Mouse (Mus musculus) MEL (cell line): ENCODE data around the gene Ugt1a10. TPM values are rescaled to one million over a fixed set of nuclear protein-coding genes. Genes with fewer than 3 reads are reported as not detected.
"Not testable (repeated sequence)": the region's sequence is repeated elsewhere in the genome, so short reads cannot be mapped to it uniquely, and the experiment has no call there.

Experiments used
- DNase-seq: peaks from one replicate; pipeline ENCODE4 v3.0.0; 2011; ENCODE audit warnings: low read depth, low spot score
- H3K27ac ChIP-seq: 2 replicates; pipeline ENCODE4 v1.5.1; 2012; ENCODE audit warnings: low read depth, mild to moderate bottlenecking, control low read depth, low read length, moderate library complexity; ENCODE audit not compliant: control insufficient read depth
- H3K27me3 ChIP-seq, 2 experiments: fragments of 150-350 bp in 1 of 2; sonication (generic) in 1 of 2; 2 replicates each; pipeline ENCODE4 v1.6.1; 2012; ENCODE audit warnings: low read length in 2 of 2, mild to moderate bottlenecking in 2 of 2, improper control_type of control experiment in 1 of 2, moderate library complexity in 1 of 2; ENCODE audit not compliant: insufficient read depth in 2 of 2, control insufficient read depth in 1 of 2
- H3K36me3 ChIP-seq, 2 experiments: 2 replicates each; pipeline ENCODE4 v1.6.1; 2012 to 2014; ENCODE audit warnings: low read length in 2 of 2, improper control_type of control experiment in 1 of 2, inconsistent platforms in 1 of 2, mild to moderate bottlenecking in 1 of 2; ENCODE audit not compliant: insufficient read depth in 2 of 2, control insufficient read depth in 1 of 2
- H3K4me1 ChIP-seq, 2 experiments: fragments of 150-350 bp in 1 of 2; sonication (generic) in 1 of 2; 2 replicates each; pipeline ENCODE4 v1.6.1; 2012; ENCODE audit warnings: low read length in 2 of 2, improper control_type of control experiment in 1 of 2, mild to moderate bottlenecking in 1 of 2; ENCODE audit not compliant: insufficient read depth in 2 of 2, control insufficient read depth in 1 of 2
- H3K4me3 ChIP-seq, 2 experiments: fragments of 150-350 bp in 1 of 2; sonication (generic) in 1 of 2; 2 replicates each; pipeline ENCODE4 v1.5.1; 2012; ENCODE audit warnings: low read depth in 2 of 2, low read length in 2 of 2, mild to moderate bottlenecking in 2 of 2, moderate library complexity in 2 of 2, control low read depth in 1 of 2, improper control_type of control experiment in 1 of 2; ENCODE audit not compliant: control insufficient read depth in 1 of 2, insufficient read depth in 1 of 2
- H3K79me2 ChIP-seq: 2 replicates; pipeline ENCODE4 v1.6.1; 2012; ENCODE audit warnings: mild to moderate bottlenecking, low read length, moderate library complexity; ENCODE audit not compliant: control insufficient read depth, poor library complexity, insufficient read depth
- H3K9ac ChIP-seq: 2 replicates; pipeline ENCODE4 v1.6.1; 2012; ENCODE audit warnings: low read depth, mild to moderate bottlenecking, control low read depth, low read length, moderate library complexity; ENCODE audit not compliant: control insufficient read depth, poor library complexity, severe bottlenecking
- H3K9me3 ChIP-seq: fragments of 150-350 bp; sonication (generic); replicated peaks from 2 replicates; pipeline ENCODE4 v1.6.1; 2012; ENCODE audit warnings: mild to moderate bottlenecking, low read length, improper control_type of control experiment, moderate library complexity; ENCODE audit not compliant: insufficient read depth
- BHLHE40 ChIP-seq: IDR thresholded peaks from 2 replicates; pipeline ENCODE4 v1.6.1; 2012; ENCODE audit warnings: low read depth, mild to moderate bottlenecking, inconsistent platforms, low read length, improper control_type of control experiment, borderline replicate concordance
- CTCF ChIP-seq, 3 experiments: IDR thresholded peaks in 2 of 3; conservative IDR thresholded peaks in 1 of 3; 2 replicates each; pipeline ENCODE4 v1.5.1; 2011 to 2012; ENCODE audit warnings: low read length in 3 of 3, low read depth in 2 of 3, mild to moderate bottlenecking in 2 of 3, improper control_type of control experiment in 1 of 3, inconsistent platforms in 1 of 3, mixed read lengths in 1 of 3, moderate library complexity in 1 of 3; ENCODE audit not compliant: control insufficient read depth in 1 of 3, insufficient read depth in 1 of 3, poor library complexity in 1 of 3, severe bottlenecking in 1 of 3
- ETS1 ChIP-seq: IDR thresholded peaks from 2 replicates; pipeline ENCODE4 v1.6.1; 2012; ENCODE audit warnings: low read depth, mild to moderate bottlenecking, inconsistent platforms, low read length, improper control_type of control experiment, moderate library complexity
- KAT2A ChIP-seq: conservative IDR thresholded peaks from 2 replicates; pipeline ENCODE4 v1.6.1; 2012; ENCODE audit warnings: low read depth, low read length, improper control_type of control experiment, inconsistent platforms
- MAZ ChIP-seq: IDR thresholded peaks from 2 replicates; pipeline ENCODE4 v1.6.1; 2012; ENCODE audit warnings: low read depth, mild to moderate bottlenecking, inconsistent platforms, low read length, improper control_type of control experiment
- MEF2A ChIP-seq: IDR thresholded peaks from 2 replicates; pipeline ENCODE4 v1.6.1; 2014; ENCODE audit warnings: low read depth, mild to moderate bottlenecking, inconsistent platforms, low read length, improper control_type of control experiment; ENCODE audit not compliant: poor library complexity, insufficient replicate concordance, severe bottlenecking; ENCODE audit errors: extremely low read depth
- MYB ChIP-seq: IDR thresholded peaks from 2 replicates; pipeline ENCODE4 v1.6.1; 2011; ENCODE audit warnings: mild to moderate bottlenecking, low read depth, low read length, improper control_type of control experiment
- MYC ChIP-seq: IDR thresholded peaks from 2 replicates; pipeline ENCODE4 v1.6.1; 2011; ENCODE audit warnings: low read depth, mild to moderate bottlenecking, low read length, improper control_type of control experiment, moderate library complexity
- NELFE ChIP-seq: IDR thresholded peaks from 2 replicates; pipeline ENCODE4 v1.6.1; 2011; ENCODE audit warnings: low read depth, low read length, improper control_type of control experiment
- NRF1 ChIP-seq: IDR thresholded peaks from 2 replicates; pipeline ENCODE4 v1.6.1; 2014; ENCODE audit warnings: low read depth, mild to moderate bottlenecking, inconsistent platforms, low read length, improper control_type of control experiment, moderate library complexity; ENCODE audit not compliant: poor library complexity, insufficient read depth, severe bottlenecking
- POLR2A ChIP-seq, 2 experiments: IDR thresholded peaks; 2 replicates each; pipeline ENCODE4 v1.6.1; 2011 to 2012; ENCODE audit warnings: low read length in 2 of 2, mild to moderate bottlenecking in 2 of 2, control low read depth in 1 of 2, improper control_type of control experiment in 1 of 2, low read depth in 1 of 2, moderate library complexity in 1 of 2; ENCODE audit not compliant: control insufficient read depth in 1 of 2, insufficient read depth in 1 of 2, poor library complexity in 1 of 2
- POLR2AphosphoS5 ChIP-seq: IDR thresholded peaks from 2 replicates; pipeline ENCODE4 v1.6.1; 2012; ENCODE audit warnings: low read depth, borderline replicate concordance, mild to moderate bottlenecking, inconsistent platforms, low read length, moderate library complexity, mixed read lengths
- RAD21 ChIP-seq: IDR thresholded peaks from 2 replicates; pipeline ENCODE4 v1.6.1; 2011; ENCODE audit warnings: mild to moderate bottlenecking, low read depth, low read length, improper control_type of control experiment
- RCOR1 ChIP-seq: IDR thresholded peaks from 2 replicates; pipeline ENCODE4 v1.6.1; 2012; ENCODE audit warnings: low read depth, mild to moderate bottlenecking, inconsistent platforms, low read length, improper control_type of control experiment
- SIN3A ChIP-seq: IDR thresholded peaks from 2 replicates; pipeline ENCODE4 v1.6.1; 2012; ENCODE audit warnings: low read length, improper control_type of control experiment, inconsistent platforms
- SMC3 ChIP-seq: IDR thresholded peaks from 2 replicates; pipeline ENCODE4 v1.6.1; 2011; ENCODE audit warnings: low read depth, low read length, improper control_type of control experiment
- TBP ChIP-seq: IDR thresholded peaks from 2 replicates; pipeline ENCODE4 v1.8.0; 2011; ENCODE audit warnings: low read depth, low read length, improper control_type of control experiment
- UBTF ChIP-seq: IDR thresholded peaks from 2 replicates; pipeline ENCODE4 v1.6.1; 2012; ENCODE audit warnings: low read depth, mild to moderate bottlenecking, inconsistent platforms, low read length, improper control_type of control experiment, moderate library complexity, borderline replicate concordance; ENCODE audit not compliant: insufficient read depth
- ZC3H11A ChIP-seq: IDR thresholded peaks from 2 replicates; pipeline ENCODE4 v1.6.1; 2012; ENCODE audit warnings: low read depth, mild to moderate bottlenecking, inconsistent platforms, low read length, improper control_type of control experiment
- polyA plus RNA-seq, 2 experiments: library from polyadenylated mRNA; stranded (reverse) in 1 of 2; unstranded in 1 of 2; fragments of >175 nt in 1 of 2; fragments of >200 nt in 1 of 2; gene quantifications; 2 replicates each; pipeline versions ENCODE4 v1.2.1 to v1.2.4; 2012; ENCODE audit warnings: low replicate concordance in 2 of 2, low read depth in 1 of 2; ENCODE audit not compliant: insufficient read length in 2 of 2, insufficient read depth in 1 of 2, missing spikeins in 1 of 2
- total RNA-seq: library from RNA; depleted of rRNA; stranded (reverse); fragments of 300-350 nt; gene quantifications from 2 replicates; pipeline ENCODE4 v1.2.3, GENCODE M21; 2012

The Ugt1a10 gene
- total and polyA plus RNA-seq, 3 experiments, result not detected

DNA sequence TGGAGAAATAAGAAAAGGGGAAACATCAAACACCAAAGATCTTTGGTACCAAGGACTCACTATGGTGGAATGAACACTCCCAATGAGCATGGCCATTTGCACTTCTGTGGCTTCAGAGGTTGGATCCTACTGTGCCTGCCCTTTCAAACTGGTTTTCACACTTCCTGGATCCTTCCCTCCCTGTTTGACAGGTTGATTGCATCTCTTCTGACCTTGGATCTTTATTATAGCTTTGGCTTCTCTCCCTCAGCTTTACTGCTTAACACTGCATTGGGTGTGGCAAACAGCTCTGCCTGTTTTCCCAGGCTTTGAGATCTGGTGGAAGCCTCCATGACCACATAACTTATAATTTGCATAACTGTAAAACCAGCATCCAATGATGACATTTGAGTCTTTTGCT, 165.1 kb downstream of the Ugt1a10 start:
- no peak overlapping the region for H3K27ac ChIP-seq
- no peak overlapping the region for H3K9ac ChIP-seq
- no peaks in the 10 kb centered on the region for H3K4me1 ChIP-seq
- no peaks in the 10 kb centered on the region for H3K36me3 ChIP-seq
- TF ChIP-seq POLR2AphosphoS5 (no peak), SMC3 (no peak), CTCF (IDR thresholded peaks at IDR 0.05 in 2 of 3, conservative IDR thresholded peaks at IDR 0.05 in 1 of 3; ENCODE audit: control insufficient read depth in 1 of 3, insufficient read depth in 1 of 3, low read depth in 2 of 3, low read length in 3 of 3, poor library complexity in 1 of 3, severe bottlenecking in 1 of 3) (no peak), TBP (no peak), MYB (no peak), RAD21 (no peak), BHLHE40 (no peak)
- no peaks in the 10 kb centered on the region for H3K9me3 ChIP-seq
- H3K79me2 ChIP-seq, result no peaks in the 10 kb centered on the region
- H3K27me3 ChIP-seq, result no peaks in the 10 kb centered on the region
- DNase-seq, result no peak
- H3K4me3 ChIP-seq, result no peak overlapping the region

DNA sequence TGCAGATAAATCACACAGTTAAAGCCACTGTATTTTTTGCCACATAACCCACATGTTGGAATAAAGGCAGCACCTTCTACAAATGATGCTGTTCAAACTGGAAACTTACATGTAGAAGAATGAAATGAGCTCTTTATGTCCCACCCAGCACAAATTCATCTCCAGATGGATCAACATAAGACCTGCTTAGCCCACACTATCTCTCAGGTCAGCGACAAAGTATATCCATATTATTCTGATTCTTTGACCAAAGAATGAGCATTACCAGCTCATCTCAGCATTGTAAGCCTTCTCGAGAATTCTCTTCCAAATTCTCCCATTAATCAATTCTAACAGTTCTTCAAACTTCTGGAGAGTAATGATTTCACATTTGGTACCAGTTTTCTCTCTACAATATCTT, 167.0 kb downstream of the Ugt1a10 start:
- Histone ChIP-seq H3K27me3 (no peaks in the 10 kb centered on the region), H3K9ac (no peak overlapping the region), H3K36me3 (no peaks in the 10 kb centered on the region), H3K4me1 (no peaks in the 10 kb centered on the region), H3K79me2 (no peaks in the 10 kb centered on the region), H3K4me3 (no peak overlapping the region), H3K27ac (no peak overlapping the region), H3K9me3 (no peaks in the 10 kb centered on the region)
- DNase-seq, result no peak
- TF ChIP-seq ZC3H11A (no peak), KAT2A (no peak), MAZ (no peak), POLR2A (IDR thresholded peaks at IDR 0.05; ENCODE audit: control insufficient read depth in 1 of 2, insufficient read depth in 1 of 2, low read depth in 1 of 2, low read length in 2 of 2, poor library complexity in 1 of 2) (no peak), MEF2A (no peak), NELFE (no peak), UBTF (no peak), RAD21 (no peak), MYC (no peak), RCOR1 (no peak), NRF1 (no peak), SIN3A (no peak), ETS1 (no peak)

DNA sequence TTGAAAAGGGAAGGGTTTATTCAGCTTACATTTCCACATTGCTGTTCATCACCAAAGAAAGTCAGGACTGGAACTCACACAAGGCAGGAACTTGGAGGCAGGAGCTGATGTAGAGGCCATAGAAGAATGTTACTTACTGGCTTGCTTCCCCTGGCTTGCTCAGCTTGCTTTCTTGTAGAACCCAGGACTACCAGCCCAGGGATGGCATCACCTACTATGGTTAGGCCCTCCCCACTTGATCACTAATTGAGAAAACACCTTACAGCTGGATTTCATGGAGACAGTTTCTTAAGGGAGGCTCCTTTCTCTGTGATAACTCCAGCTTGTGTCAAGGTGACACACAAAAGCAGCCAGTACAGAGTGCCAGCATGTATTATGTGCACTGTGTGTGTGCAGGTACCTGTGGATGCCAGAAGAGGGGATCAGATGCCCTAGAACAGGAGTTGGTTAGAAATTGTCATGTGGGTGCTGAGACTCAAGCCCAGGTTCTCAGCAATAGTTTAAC, 167.9 kb downstream of the Ugt1a10 start:
- H3K4me3 ChIP-seq, H3K27me3 ChIP-seq: not testable (repeated sequence)

More for the DNA sequence above, 167.9 kb downstream of the Ugt1a10 start:
- not testable (repeated sequence) for H3K27ac ChIP-seq, DNase-seq, H3K36me3 ChIP-seq, H3K4me1 ChIP-seq, H3K9me3 ChIP-seq, H3K79me2 ChIP-seq, H3K9ac ChIP-seq
